Mouse (Mus musculus): Measurements from ENCODE around the gene Tes3-ps. TPM values are rescaled to one million over a fixed set of nuclear protein-coding genes. Genes with fewer than 3 reads are reported as not detected.

The Tes3-ps gene
- total and polyA plus RNA-seq, 3 experiments: 0.01 to 4.4 (median 1.8) TPM

DNA sequence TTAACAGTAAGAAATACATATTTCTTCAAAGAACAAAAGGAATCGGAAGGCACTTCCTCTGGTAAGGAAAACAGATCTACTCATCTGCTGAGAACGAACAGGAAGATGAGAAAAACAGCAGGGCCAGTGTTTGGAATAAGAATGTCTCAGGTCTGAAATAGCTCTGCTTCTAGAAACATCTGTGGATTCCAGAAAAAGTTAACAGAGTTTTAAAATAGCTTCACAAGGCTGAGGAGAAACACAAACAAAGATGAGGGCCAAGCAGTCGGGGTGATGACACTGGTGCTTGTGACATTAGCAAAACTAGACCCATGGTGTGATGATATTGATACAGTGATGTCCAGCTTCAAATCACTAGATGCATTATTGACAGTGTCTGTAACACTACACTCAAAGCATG is 14.1 kb downstream of the Tes3-ps start:
- H3K27me3 ChIP-seq (ENCODE audit: insufficient read depth, low read length): no peaks in the 10 kb centered on the region
- H3K4me3 ChIP-seq (ENCODE audit: low read depth, low read length): no peak overlapping the region
- H3K4me1 ChIP-seq (ENCODE audit: insufficient read depth, low read depth, low read length): no peaks in the 10 kb centered on the region
- DNase-seq (ENCODE audit: low spot score) (no peak), ATAC-seq (ENCODE audit: extremely low read depth, insufficient number of reproducible peaks, low FRiP score, poor library complexity, severe bottlenecking) (no peak)
- no peaks in the 10 kb centered on the region for H3K9me3 ChIP-seq (replicated peaks)
- peaks cover 3% of the 10 kb centered on the region for H3K36me3 ChIP-seq (replicated peaks)
- TF ChIP-seq POLR2AphosphoS5 (IDR thresholded peaks at IDR 0.05; ENCODE audit: insufficient replicate concordance, low read depth, low read length) (no peak), CTCF (IDR thresholded peaks at IDR 0.05; ENCODE audit: low read depth, low read length) (no peak), TAL1 (conservative IDR thresholded peaks at IDR 0.05; ENCODE audit: low read depth, low read length) (no peak), GATA2 (IDR thresholded peaks at IDR 0.05; ENCODE audit: borderline replicate concordance, low read depth, low read length) (no peak), GATA1 (IDR thresholded peaks at IDR 0.05; ENCODE audit: borderline replicate concordance, low read length) (no peak)

DNA sequence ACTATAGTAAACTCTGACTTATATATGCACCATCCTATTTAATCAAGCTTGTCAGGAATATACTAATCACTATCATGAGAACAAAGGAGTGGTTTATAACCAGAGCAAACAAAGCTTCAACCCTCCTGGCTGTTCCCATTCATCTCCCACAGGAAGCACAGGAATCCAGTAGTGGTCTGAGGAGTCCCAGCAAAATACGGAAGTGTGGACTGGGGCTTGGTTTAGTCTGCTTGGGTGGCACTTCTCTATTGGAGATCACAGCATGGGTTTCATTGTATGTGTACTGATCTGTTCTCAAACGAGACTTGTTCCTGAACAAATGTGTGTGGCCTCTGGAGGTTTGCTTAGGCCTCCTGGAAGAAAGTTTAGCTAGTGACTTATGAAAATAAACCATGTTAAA is 25.6 kb downstream of the Tes3-ps start:
- H3K36me3 ChIP-seq (replicated peaks): peaks cover 4% of the 10 kb centered on the region
- no peaks in the 10 kb centered on the region for H3K27me3 ChIP-seq (ENCODE audit: insufficient read depth, low read length)
- no peak overlapping the region for H3K4me3 ChIP-seq (ENCODE audit: low read depth, low read length)
- ATAC-seq (ENCODE audit: extremely low read depth, insufficient number of reproducible peaks, low FRiP score, poor library complexity, severe bottlenecking) (no peak), DNase-seq (ENCODE audit: low spot score) (no peak)
- no peaks in the 10 kb centered on the region for H3K4me1 ChIP-seq (ENCODE audit: insufficient read depth, low read depth, low read length)
- TF ChIP-seq GATA2 (IDR thresholded peaks at IDR 0.05; ENCODE audit: borderline replicate concordance, low read depth, low read length): no peak
- no peak for TF ChIP-seq POLR2AphosphoS5 (IDR thresholded peaks at IDR 0.05; ENCODE audit: insufficient replicate concordance, low read depth, low read length)
- TF ChIP-seq CTCF (IDR thresholded peaks at IDR 0.05; ENCODE audit: low read depth, low read length): no peak
- TF ChIP-seq GATA1 (IDR thresholded peaks at IDR 0.05; ENCODE audit: borderline replicate concordance, low read length): no peak
- H3K9me3 ChIP-seq (replicated peaks): no peaks in the 10 kb centered on the region

DNA sequence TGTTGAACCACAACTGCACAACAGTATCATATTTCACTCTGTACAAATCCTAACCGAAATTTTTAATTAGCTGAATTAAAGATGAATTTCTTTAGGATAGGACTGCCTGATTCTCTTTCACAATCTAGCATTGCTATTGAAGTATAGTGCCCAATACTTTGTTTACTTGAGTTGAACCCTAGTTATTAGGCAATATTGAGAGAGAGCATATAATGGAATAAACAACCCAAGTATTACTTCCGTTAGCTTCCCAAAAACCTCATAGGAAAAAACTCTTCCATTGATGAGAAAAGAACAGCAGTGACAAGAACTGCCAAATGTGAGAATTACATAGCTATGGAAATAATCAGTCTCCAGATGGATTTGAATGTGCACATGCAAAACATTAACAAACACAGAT is 33.1 kb downstream of the Tes3-ps start:
- ATAC-seq (ENCODE audit: extremely low read depth, insufficient number of reproducible peaks, low FRiP score, poor library complexity, severe bottlenecking): no peak
- no peaks in the 10 kb centered on the region for H3K27me3 ChIP-seq (ENCODE audit: insufficient read depth, low read length)
- DNase-seq (ENCODE audit: low spot score): no peak

DNA sequence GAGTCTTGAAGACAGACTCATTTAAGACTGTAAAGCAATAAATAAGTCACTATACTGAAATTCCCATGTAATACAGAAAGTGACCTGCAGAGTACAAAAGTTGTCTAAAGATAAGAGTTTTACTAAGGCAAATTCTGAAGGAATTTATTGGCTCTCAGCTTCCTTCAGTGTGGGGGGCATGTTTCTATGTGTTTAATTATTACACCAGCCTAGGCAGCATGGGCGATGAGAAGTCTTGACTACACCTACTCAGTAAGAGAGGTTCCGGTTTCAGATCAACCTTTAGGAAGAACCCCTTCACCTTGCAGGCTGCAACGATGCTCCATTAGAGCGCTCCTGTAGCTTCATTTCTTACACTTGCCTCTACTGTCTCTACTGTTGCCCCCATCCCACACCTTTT is 37.5 kb downstream of the Tes3-ps start:
- Histone ChIP-seq H3K4me1 (ENCODE audit: insufficient read depth, low read depth, low read length) (no peaks in the 10 kb centered on the region), H3K27me3 (ENCODE audit: insufficient read depth, low read length) (no peaks in the 10 kb centered on the region), H3K36me3 (replicated peaks) (peaks cover 11% of the 10 kb centered on the region), H3K4me3 (ENCODE audit: low read depth, low read length) (no peak overlapping the region), H3K9me3 (replicated peaks) (no peaks in the 10 kb centered on the region)
- TF ChIP-seq GATA1 (IDR thresholded peaks at IDR 0.05; ENCODE audit: borderline replicate concordance, low read length) (no peak), POLR2AphosphoS5 (IDR thresholded peaks at IDR 0.05; ENCODE audit: insufficient replicate concordance, low read depth, low read length) (no peak), CTCF (IDR thresholded peaks at IDR 0.05; ENCODE audit: low read depth, low read length) (no peak), TAL1 (conservative IDR thresholded peaks at IDR 0.05; ENCODE audit: low read depth, low read length) (no peak), GATA2 (IDR thresholded peaks at IDR 0.05; ENCODE audit: borderline replicate concordance, low read depth, low read length) (no peak)
- DNase-seq (ENCODE audit: low spot score): no peak
- no peak for ATAC-seq (ENCODE audit: extremely low read depth, insufficient number of reproducible peaks, low FRiP score, poor library complexity, severe bottlenecking)

More for the DNA sequence above, 33.1 kb downstream of the Tes3-ps start:
- Histone ChIP-seq H3K4me3 (ENCODE audit: low read depth, low read length) (no peak overlapping the region), H3K4me1 (ENCODE audit: insufficient read depth, low read depth, low read length) (no peaks in the 10 kb centered on the region), H3K9me3 (replicated peaks) (no peaks in the 10 kb centered on the region), H3K36me3 (replicated peaks) (peaks cover 8% of the 10 kb centered on the region)
- TF ChIP-seq POLR2AphosphoS5 (IDR thresholded peaks at IDR 0.05; ENCODE audit: insufficient replicate concordance, low read depth, low read length) (no peak), CTCF (IDR thresholded peaks at IDR 0.05; ENCODE audit: low read depth, low read length) (no peak), GATA2 (IDR thresholded peaks at IDR 0.05; ENCODE audit: borderline replicate concordance, low read depth, low read length) (no peak), TAL1 (conservative IDR thresholded peaks at IDR 0.05; ENCODE audit: low read depth, low read length) (no peak), GATA1 (IDR thresholded peaks at IDR 0.05; ENCODE audit: borderline replicate concordance, low read length) (no peak)

DNA sequence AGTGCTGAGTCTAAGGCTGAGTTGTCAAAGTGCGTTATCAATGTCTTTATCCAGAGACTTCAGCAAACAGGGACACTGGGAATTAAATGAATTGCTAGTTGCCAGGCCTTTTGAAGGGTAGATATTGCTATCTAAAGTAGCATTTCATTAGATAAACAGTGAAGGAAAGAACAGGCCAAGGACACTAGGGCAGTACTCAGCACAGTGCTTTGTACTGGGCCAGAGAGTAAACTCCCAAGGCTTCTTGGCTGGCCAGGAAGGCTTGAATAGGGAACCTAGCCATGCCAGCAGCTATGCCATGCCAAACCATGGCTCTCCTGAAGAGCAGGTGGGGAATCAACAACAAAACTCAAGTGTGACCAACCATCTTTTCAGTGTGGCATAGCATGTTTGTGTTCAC is 43.8 kb downstream of the Tes3-ps start:
- no peak for TF ChIP-seq GATA1 (IDR thresholded peaks at IDR 0.05; ENCODE audit: borderline replicate concordance, low read length)
- TF ChIP-seq TAL1 (conservative IDR thresholded peaks at IDR 0.05; ENCODE audit: low read depth, low read length): no peak
- TF ChIP-seq CTCF (IDR thresholded peaks at IDR 0.05; ENCODE audit: low read depth, low read length): no peak
- no peak for TF ChIP-seq POLR2AphosphoS5 (IDR thresholded peaks at IDR 0.05; ENCODE audit: insufficient replicate concordance, low read depth, low read length)
- no peak for TF ChIP-seq GATA2 (IDR thresholded peaks at IDR 0.05; ENCODE audit: borderline replicate concordance, low read depth, low read length)
- DNase-seq (ENCODE audit: low spot score): no peak
- no peak for ATAC-seq (ENCODE audit: extremely low read depth, insufficient number of reproducible peaks, low FRiP score, poor library complexity, severe bottlenecking)
- Histone ChIP-seq H3K9me3 (replicated peaks) (no peaks in the 10 kb centered on the region), H3K36me3 (replicated peaks) (peaks cover 7% of the 10 kb centered on the region), H3K27me3 (ENCODE audit: insufficient read depth, low read length) (no peaks in the 10 kb centered on the region), H3K4me1 (ENCODE audit: insufficient read depth, low read depth, low read length) (no peaks in the 10 kb centered on the region), H3K4me3 (ENCODE audit: low read depth, low read length) (no peak overlapping the region)

DNA sequence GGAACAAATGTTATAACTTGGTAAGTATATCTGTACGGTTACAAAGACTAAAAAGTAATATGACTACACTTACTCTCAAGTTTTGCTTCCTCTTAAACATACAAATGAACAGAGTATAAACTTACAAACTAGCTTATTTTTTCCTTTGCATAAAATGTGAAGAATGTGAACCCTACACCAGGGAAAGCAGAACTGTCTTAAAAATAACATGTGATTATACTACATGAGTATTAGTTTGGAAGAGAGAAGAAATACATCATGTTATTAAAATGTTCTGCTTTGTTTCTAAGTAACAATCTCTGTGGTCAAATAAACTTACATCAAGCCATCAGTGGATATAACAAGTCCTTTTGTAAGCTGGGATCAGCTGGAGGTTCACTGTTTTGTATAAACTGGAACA is 45.6 kb downstream of the Tes3-ps start:
- H3K4me3 ChIP-seq (ENCODE audit: low read depth, low read length): no peak overlapping the region
- TF ChIP-seq GATA2 (IDR thresholded peaks at IDR 0.05; ENCODE audit: borderline replicate concordance, low read depth, low read length): no peak
- no peak for TF ChIP-seq CTCF (IDR thresholded peaks at IDR 0.05; ENCODE audit: low read depth, low read length)
- TF ChIP-seq TAL1 (conservative IDR thresholded peaks at IDR 0.05; ENCODE audit: low read depth, low read length): no peak
- no peak for TF ChIP-seq POLR2AphosphoS5 (IDR thresholded peaks at IDR 0.05; ENCODE audit: insufficient replicate concordance, low read depth, low read length)
- no peak for TF ChIP-seq GATA1 (IDR thresholded peaks at IDR 0.05; ENCODE audit: borderline replicate concordance, low read length)

More for the DNA sequence above, 45.6 kb downstream of the Tes3-ps start:
- Histone ChIP-seq H3K4me1 (ENCODE audit: insufficient read depth, low read depth, low read length) (no peaks in the 10 kb centered on the region), H3K27me3 (ENCODE audit: insufficient read depth, low read length) (no peaks in the 10 kb centered on the region), H3K36me3 (replicated peaks) (peaks cover 8% of the 10 kb centered on the region), H3K9me3 (replicated peaks) (no peaks in the 10 kb centered on the region)
- no peak for DNase-seq (ENCODE audit: low spot score)
- no peak for ATAC-seq (ENCODE audit: extremely low read depth, insufficient number of reproducible peaks, low FRiP score, poor library complexity, severe bottlenecking)

Data from G1E (cell line).